In genomic region chr11:94374276-94374948, GRCm38 (mm10) we compare ENCODE assay signal across 14 mouse cellular contexts. TPM values are rescaled to one million over a fixed set of nuclear protein-coding genes. Genes with fewer than 3 reads are reported as not detected.
DNase-seq lines count a peak whose midpoint lies in the region; ATAC-seq lines count a peak whose summit lies in the region.
"Had no signal": no experiment of that assay in that cellular context is flagged by ENCODE, and none has a peak within 500 bp of the region (broad histone marks: within the 10 kb centered on the region; RNA-seq: fewer than 3 reads in every experiment).

No protein-coding gene starts in this region.

- intact Hi-C loops in gastrocnemius, postnatal 14 days (cut with DNase I; ENCODE audit: low total_unique reads), result no loop called here

- DNase-seq in cerebellum, adult 11 months, result peak; percentile 27
- DNase-seq in cerebellum, adult 9-10 months, result no peak
- DNase-seq in frontal cortex, postnatal 36 days (ENCODE audit: low spot score in 2 of 2), result no peak
- peak; percentile 73 to 81 for DNase-seq in thymus, postnatal 10 days (ENCODE audit: low spot score in 2 of 2)
- DNase-seq in layer of hippocampus, adult 11-12 months (ENCODE audit: low spot score), result no peak
- no peak for DNase-seq in left cerebral cortex, adult 18-20 months (ENCODE audit: low spot score in 2 of 2)
- DNase-seq in gastrocnemius, postnatal 14 days, result no peak
- DNase-seq: adrenal gland, postnatal 10 days; heart, adult 2 months; kidney, adult 11 months; kidney, postnatal 14 days; right cerebral cortex, postnatal 25 days had no signal

- ATAC-seq in frontal cortex, adult (ENCODE audit: low TSS enrichment), result peak; percentile 38; the same call in 1 of the 2 replicates
- ATAC-seq: midbrain, embryonic 16.5 days had no signal

RNA-seq across cellular contexts. Expression of gene Abcc3, which starts 18.4 kb away (rescaled TPM):
- 1 to 10 TPM; 2.5 to 3.7 TPM for total RNA-seq in left cerebral cortex, adult 18-20 months (2021)
- 1 to 10 TPM in 1 of 2 experiments, under 1 TPM in 1; 0.93 to 1.5 TPM for total RNA-seq in gastrocnemius, postnatal 14 days (2021)

RNA-seq across cellular contexts. Expression of gene Ankrd40, which starts 46.6 kb away (rescaled TPM):
- 100 to 1,000 TPM; 123 to 141 TPM for total RNA-seq in left cerebral cortex, adult 18-20 months (2021)
- total RNA-seq in gastrocnemius, postnatal 14 days (2021), result 100 to 1,000 TPM; 136 to 150 TPM

RNA-seq across cellular contexts. Expression of gene Luc7l3, which starts 52.6 kb away (rescaled TPM):
- 100 to 1,000 TPM; 110 to 111 TPM for total RNA-seq in left cerebral cortex, adult 18-20 months (2021)
- 10 to 100 TPM; 32.2 to 33.1 TPM for total RNA-seq in gastrocnemius, postnatal 14 days (2021)

Comparison
In these comparisons a context has a peak if more than half of its experiments do, and no peak if none do; other contexts are left out.
1. DNase-seq: peak in cerebellum, adult 11 months (single experiment) and thymus, postnatal 10 days (2 of 2); none in cerebellum, adult 9-10 months (single experiment), frontal cortex, postnatal 36 days (0 of 2), layer of hippocampus, adult 11-12 months (single experiment), left cerebral cortex, adult 18-20 months (0 of 2) and gastrocnemius, postnatal 14 days (single experiment).